Mouse (Mus musculus) right cerebral cortex, postnatal 4 days (tissue): ENCODE data around the gene Olfr820.
"Not testable (repeated sequence)": the region's sequence is repeated elsewhere in the genome, so short reads cannot be mapped to it uniquely, and the experiment has no call there.

Experiments used
- DNase-seq: peaks from one replicate; pipeline ENCODE4 v3.0.0-alpha.2; 2022

The Olfr820 gene

DNA sequence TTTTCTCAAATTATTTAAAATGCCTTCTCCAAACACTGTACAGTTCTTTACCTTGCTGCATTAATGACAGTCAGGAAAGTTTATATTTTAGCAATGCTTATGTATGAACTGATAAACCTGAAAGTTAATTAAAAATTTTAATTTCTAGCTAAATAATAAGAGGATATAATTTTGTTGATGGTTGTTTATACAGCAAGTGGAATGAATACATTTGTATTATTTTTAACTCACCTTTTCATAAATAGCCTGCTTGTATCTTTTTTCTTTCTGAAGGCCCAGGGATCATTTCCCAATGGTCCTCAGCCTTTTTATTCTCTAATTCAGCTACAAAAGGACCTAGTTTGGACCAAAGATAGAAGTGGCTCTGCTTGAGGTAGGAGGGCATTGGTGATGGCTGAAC is at the start of gene Olfr820:
Olfr820 (plus strand) TSS at position 301 of the 400 bp plus-strand sequence.
- DNase-seq = no peak

DNA sequence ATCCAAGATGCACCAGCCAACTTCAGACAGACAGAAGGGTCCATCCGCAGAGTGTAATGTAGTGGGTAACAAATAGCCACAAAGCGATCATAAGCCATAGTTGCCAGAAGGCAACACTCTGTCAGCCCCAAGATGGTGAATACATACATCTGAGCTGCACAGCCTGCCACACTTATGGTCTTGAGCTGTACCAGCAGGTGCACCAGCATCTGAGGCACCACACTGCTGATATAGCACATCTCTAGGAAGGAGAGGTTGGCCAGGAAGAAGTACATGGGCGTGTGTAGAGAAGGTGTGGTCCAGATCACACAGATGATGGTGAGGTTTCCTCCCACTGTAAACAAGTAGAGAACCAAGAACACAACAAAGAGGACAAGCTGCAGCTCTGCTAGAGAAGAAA is 46.2 kb upstream of the Olfr820 start:
- DNase-seq = not testable (repeated sequence)

DNA sequence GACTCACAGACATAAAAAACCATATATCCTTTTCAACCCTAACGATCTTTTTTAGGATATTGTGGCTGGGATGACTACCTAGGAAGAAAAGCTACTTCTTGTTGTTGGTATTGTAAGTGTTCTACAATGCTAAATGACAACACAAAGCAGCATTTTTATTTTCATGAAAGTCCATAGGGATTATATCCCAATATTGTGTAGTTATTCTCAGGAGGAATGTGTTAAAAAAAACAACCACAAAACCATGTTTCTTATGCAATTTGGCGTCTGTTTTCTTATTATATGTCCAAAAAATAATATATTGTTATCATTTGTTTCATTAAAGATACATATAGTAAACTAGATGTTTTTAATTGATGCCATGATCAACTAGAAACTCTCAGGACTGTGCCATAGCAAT is 45.3 kb upstream of the Olfr820 start, which contains the start of gene Olfr819:
Olfr819 (minus strand) TSS at position 101 of the 400 bp plus-strand sequence.
- DNase-seq = not testable (repeated sequence)

- not testable (repeated sequence) for DNase-seq
Observed at GRCm38 (mm10) chr10:129972994-129973393, 39.4 kb upstream of the Olfr820 start.

DNA sequence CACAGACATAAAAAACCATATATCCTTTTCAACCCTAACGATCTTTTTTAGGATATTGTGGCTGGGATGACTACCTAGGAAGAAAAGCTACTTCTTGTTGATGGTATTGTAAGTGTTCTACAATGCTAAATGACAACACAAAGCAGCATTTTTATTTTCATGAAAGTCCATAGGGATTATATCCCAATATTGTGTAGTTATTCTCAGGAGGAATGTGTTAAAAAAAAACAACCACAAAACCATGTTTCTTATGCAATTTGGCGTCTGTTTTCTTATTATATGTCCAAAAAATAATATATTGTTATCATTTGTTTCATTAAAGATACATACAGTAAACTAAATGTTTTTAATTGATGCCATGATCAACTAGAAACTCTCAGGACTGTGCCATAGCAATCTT is 36.4 kb upstream of the Olfr820 start, which contains the start of gene Olfr247:
Olfr247 (minus strand) TSS at position 101 of the 400 bp plus-strand sequence.
- not testable (repeated sequence) for DNase-seq

DNA sequence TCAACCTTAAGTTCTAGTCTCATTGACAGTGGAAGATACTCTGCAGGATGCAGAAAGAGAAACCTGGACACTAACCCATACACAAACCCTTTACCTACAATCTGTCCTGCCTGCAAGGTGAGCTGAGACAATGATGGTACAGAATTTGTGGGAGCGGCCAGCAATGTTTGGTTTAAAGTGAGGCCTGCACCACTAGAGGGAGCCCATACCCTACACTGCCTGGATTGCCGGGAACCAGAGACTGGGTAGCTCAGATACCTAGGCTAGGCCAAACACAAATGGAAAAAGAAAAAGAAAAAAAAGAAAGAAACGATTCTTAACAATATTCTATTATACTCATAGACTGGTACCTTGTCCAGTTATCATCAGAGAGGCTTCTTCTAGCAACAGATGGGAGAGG is 30.6 kb upstream of the Olfr820 start:
- DNase-seq = not testable (repeated sequence)

DNA sequence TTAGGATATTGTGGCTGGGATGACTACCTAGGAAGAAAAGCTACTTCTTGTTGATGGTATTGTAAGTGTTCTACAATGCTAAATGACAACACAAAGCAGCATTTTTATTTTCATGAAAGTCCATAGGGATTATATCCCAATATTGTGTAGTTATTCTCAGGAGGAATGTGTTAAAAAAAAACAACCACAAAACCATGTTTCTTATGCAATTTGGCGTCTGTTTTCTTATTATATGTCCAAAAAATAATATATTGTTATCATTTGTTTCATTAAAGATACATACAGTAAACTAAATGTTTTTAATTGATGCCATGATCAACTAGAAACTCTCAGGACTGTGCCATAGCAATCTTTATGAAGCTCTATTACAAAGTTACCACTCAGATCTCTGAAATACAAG is 27.5 kb upstream of the Olfr820 start, which contains the start of gene Gm10310:
Gm10310 (minus strand) TSS at position 101 of the 400 bp plus-strand sequence.
- DNase-seq = not testable (repeated sequence)

DNA sequence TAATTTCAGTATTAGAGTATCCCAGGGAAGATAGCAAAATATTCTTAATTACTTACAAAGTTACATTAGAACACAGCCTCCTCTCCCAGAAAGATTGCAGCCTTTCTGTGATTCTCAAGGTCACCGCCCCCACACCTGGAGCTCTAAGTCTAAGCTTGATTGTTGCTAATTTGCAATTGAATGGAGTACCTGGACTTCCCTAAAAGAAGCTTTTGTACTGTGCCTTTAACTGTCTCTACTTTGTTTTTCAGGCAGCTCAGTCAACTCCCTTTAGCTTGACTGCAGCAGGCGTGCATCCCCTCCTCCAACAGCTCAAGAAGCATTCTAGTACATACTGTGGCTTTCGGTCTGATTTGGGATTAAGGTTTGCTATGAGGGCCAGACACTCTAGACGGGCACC is 8.3 kb upstream of the Olfr820 start:
- not testable (repeated sequence) for DNase-seq

DNA sequence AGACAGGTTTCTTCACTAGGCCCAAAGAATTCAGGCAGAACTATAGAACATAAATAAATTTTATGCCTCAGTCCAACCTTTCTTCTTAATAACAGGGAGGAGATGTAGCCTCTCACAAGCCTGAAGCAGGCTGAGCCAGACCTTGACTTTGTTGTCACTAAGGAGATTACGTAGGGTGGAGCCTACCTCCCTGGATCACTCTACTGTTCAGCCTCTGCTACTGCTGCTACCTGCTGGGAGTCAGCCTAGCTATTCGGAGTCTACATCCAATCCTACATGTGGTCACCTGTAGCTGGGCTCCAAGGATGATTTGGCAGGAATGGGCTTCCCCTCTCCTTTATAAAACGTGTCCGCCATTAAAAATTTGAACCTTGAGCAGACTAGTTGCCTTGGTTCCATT is 7.1 kb upstream of the Olfr820 start:
- not testable (repeated sequence) for DNase-seq

- no peak for DNase-seq
Observed at GRCm38 (mm10) chr10:130030048-130030447, 17.6 kb downstream of the Olfr820 start, which contains the start of gene Olfr821. Gene Olfr821, plus strand, starts transcription at chr10:130030348.

DNA sequence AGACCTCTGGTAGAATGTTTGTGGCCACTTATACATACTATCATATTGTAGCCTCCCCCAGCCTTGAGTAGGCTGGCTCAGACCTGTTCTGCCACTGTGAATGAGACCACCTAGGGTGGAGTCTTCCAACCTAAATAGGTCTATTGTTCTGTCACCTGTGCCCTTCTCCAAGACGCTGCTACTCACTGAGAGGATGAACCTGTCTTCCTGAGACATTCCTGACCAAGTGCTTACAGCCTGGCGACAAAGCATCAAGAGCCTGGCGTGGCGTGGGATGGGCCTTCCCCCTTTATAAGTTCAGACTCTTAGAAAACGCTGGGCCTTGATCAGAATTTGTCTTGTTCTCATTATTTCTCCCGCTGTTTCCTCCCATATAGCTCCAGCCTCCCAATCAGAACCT is 24.7 kb downstream of the Olfr820 start:
- no peak for DNase-seq
